Mouse (Mus musculus) stomach, embryonic 14.5 days (tissue): ENCODE data around the gene Dtd1. TPM values are rescaled to one million over a fixed set of nuclear protein-coding genes. Genes with fewer than 3 reads are reported as not detected.
A peak's percentile ranks its signal among the peaks of the same experiment; 100 is the strongest.

ENCODE experiments used
- ATAC-seq: fragments of 200-750 bp; cut with Nextera tagmentation; 2 replicates; pipeline ENCODE4 v1.8.0; 2017; ENCODE audit warnings: low read depth, moderate TSS enrichment; ENCODE audit not compliant: insufficient number of reproducible peaks, insufficient read depth, low FRiP score
- H3K27ac ChIP-seq: fragments of 300-500 bp; sonication (generic); 2 replicates; pipeline ENCODE4 v1.5.1; 2014; ENCODE audit warnings: mild to moderate bottlenecking, low read length, moderate library complexity, mixed read lengths
- H3K27me3 ChIP-seq: fragments of 300-500 bp; sonication (generic); 2 replicates; pipeline ENCODE4 v1.6.1; 2014; ENCODE audit warnings: low read length, control low read depth, mixed read lengths; ENCODE audit not compliant: control insufficient read depth, insufficient read depth
- H3K36me3 ChIP-seq: fragments of 300-500 bp; sonication (generic); 2 replicates; pipeline ENCODE4 v1.6.1; 2014; ENCODE audit warnings: mild to moderate bottlenecking, control low read depth, low read length, moderate library complexity, mixed read lengths; ENCODE audit not compliant: control insufficient read depth, insufficient read depth
- H3K4me1 ChIP-seq: fragments of 300-500 bp; sonication (generic); 2 replicates; pipeline ENCODE4 v1.6.1; 2014; ENCODE audit warnings: low read length, control low read depth, mixed read lengths; ENCODE audit not compliant: control insufficient read depth, insufficient read depth
- H3K4me2 ChIP-seq: fragments of 300-500 bp; sonication (generic); replicated peaks from 2 replicates; pipeline ENCODE4 v1.6.1; 2014; ENCODE audit warnings: low read depth, low read length, control low read depth
- H3K4me3 ChIP-seq: fragments of 300-500 bp; sonication (generic); 2 replicates; pipeline ENCODE4 v1.5.1; 2014; ENCODE audit warnings: low read depth, low read length, control low read depth
- H3K9ac ChIP-seq: fragments of 300-500 bp; sonication (generic); replicated peaks from 2 replicates; pipeline ENCODE4 v1.6.1; 2014; ENCODE audit warnings: low read depth, mild to moderate bottlenecking, control low read depth, low read length, moderate library complexity, mixed read lengths
- H3K9me3 ChIP-seq: fragments of 300-500 bp; sonication (generic); 2 replicates; pipeline ENCODE4 v1.6.1; 2016; ENCODE audit warnings: low read depth, low read length, control low read depth; ENCODE audit not compliant: control insufficient read depth
- WGBS: fragments of 180-500 bp; shearing (Covaris S2); extraction: QIAGEN DNeasy Blood & Tissue Kit; methylation state at CpG from one replicate; pipeline ENCODE4 v1.1.7; 2014; 5-methylcytosine and 5-hydroxymethylcytosine counted together
- polyA plus RNA-seq: library from polyadenylated mRNA; unstranded; fragments of >200 nt; fragmentation: Nextera tagmentation; extraction: Ambion mirVana; gene quantifications from 2 replicates; pipeline ENCODE4 v1.2.1, GENCODE M21; 2014

Gene Dtd1
- polyA plus RNA-seq, 1 experiment from 2014 or later = 36.9 TPM

DNA sequence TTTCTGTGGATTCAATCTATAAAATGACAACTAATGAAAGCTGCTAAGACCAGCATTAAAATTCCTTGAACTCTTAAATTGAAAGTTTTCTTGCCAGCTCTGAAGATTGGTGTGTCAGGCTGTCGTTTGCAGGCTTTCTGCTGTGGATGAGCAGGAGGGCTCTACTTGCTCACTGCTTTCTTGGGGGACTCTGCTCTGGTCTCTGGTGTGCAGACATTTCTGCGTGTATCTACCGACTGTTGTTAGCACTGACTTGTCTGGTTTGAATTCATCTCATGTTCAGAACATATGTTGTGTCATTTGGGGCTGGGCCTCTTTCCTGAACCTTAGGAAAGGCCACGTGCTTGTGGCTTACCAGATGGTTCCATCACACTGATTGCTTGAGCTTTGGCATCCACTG is 120.0 kb downstream of the Dtd1 start:
- Histone ChIP-seq H3K9me3 (no peaks in the 10 kb centered on the region), H3K27ac (no peak overlapping the region), H3K4me3 (no peak overlapping the region), H3K4me1 (peaks cover 7% of the 10 kb centered on the region; the same call in 1 of the 2 replicates), H3K9ac (no peak overlapping the region), H3K36me3 (no peaks in the 10 kb centered on the region), H3K27me3 (no peaks in the 10 kb centered on the region), H3K4me2 (no peak overlapping the region)
- 72% methylated on average over 4 of the region's 4 CpGs for WGBS
- no peak for ATAC-seq

DNA sequence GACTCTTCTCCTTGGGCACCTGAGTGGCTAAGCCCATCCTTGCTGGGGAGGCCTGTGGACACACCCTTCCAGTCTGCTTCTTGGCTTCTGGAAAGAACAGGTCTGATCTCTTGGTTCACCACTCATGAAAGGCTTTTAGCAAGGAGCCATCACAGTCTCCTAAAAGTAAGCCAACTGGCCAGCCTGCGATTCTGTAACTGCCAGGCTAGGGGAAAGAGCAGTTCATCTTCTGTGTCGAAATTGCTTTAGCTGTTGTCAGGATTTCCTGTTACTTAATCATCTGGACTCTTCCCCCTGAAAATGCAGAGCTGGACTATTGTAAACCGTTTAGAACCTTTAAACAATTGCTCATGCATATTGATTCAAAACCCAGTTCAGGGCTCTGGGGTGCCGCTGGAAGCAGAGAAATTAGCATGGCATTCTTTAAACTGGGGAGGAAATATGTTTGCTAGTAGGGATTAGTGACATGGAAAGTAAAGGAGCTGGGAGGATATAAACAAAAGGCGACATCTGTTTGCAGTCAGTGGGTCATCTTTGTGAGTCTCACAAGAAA is 120.8 kb downstream of the Dtd1 start:
- Histone ChIP-seq H3K9ac (no peak overlapping the region), H3K4me2 (no peak overlapping the region), H3K4me3 (no peak overlapping the region), H3K9me3 (no peaks in the 10 kb centered on the region), H3K27me3 (no peaks in the 10 kb centered on the region), H3K36me3 (no peaks in the 10 kb centered on the region), H3K4me1 (peaks cover 7% of the 10 kb centered on the region; the same call in 1 of the 2 replicates), H3K27ac (no peak overlapping the region; the same call in 1 of the 2 replicates)
- whole genome bisulfite sequencing = 17% methylated on average over 5 of the region's 5 CpGs
- no peak for ATAC-seq

DNA sequence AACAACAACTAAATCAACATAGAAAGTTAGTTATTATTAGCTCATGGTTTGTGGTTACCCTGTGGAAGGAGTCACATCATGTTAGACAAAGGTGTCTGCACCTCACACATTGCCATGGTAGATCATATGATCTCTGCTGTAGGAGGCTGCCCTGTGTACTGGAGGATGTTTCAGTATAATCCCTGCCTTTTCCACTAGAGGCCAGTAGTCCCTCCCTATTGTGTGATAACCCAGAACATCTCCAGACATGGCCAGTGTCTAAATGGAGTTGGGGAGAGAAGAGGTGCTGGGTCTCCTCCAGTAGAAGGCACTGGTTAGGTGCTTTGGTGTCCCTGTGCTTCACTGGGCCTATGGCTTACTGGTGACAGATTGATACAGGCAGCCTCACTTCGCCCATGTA is 125.0 kb downstream of the Dtd1 start:
- Histone ChIP-seq H3K4me1 (no peaks in the 10 kb centered on the region), H3K4me3 (no peak overlapping the region), H3K9ac (no peak overlapping the region), H3K27me3 (no peaks in the 10 kb centered on the region), H3K36me3 (no peaks in the 10 kb centered on the region), H3K4me2 (no peak overlapping the region), H3K27ac (no peak overlapping the region), H3K9me3 (no peaks in the 10 kb centered on the region)
- no peak for ATAC-seq
- 94% methylated on average over 1 of the region's 1 CpGs for WGBS

DNA sequence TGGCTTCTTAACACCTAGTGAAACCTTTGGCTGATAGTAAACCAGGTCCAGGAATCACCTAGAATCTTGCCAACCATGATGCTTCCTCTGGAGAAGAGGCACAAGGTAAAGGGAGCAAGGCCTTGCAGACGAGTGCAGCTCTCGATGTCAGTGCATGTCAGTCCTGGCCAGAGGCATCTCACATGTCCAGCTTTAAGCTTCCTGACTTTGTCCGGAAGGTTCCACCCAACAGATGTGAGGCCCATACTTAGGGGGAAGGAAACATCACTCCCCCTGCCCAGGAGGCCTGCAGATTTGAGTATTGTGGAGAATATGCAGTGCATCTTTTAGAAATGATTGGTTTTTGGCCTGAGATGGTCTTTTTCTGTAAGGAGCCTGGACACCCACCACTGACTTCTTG is 127.4 kb downstream of the Dtd1 start:
- H3K4me1 ChIP-seq = no peaks in the 10 kb centered on the region
- H3K9me3 ChIP-seq = no peaks in the 10 kb centered on the region
- no peaks in the 10 kb centered on the region for H3K27me3 ChIP-seq
- WGBS = 83% methylated on average over 3 of the region's 3 CpGs
- H3K4me2 ChIP-seq = no peak overlapping the region
- H3K4me3 ChIP-seq = no peak overlapping the region
- no peak overlapping the region for H3K9ac ChIP-seq
- no peaks in the 10 kb centered on the region for H3K36me3 ChIP-seq
- ATAC-seq = no peak
- no peak overlapping the region for H3K27ac ChIP-seq

DNA sequence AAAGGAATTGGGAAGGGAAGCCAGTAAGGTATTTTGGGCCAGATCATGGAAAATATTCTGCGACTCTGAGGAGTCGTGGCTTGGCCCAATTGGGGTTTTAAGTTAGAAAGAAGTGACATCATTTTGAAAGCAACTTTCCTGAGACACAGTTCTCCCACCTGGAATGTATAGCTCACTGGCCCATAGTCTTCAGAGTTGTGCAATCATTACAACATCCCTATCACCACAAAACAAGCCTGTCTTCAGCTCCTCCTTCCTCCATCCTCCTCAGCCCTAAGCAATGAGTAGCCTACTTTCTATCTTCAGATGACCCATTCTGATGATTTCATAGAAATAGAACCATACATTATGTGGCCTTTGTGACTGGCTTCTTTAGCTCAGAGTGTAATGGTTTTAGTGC is 130.1 kb downstream of the Dtd1 start:
- ATAC-seq = no peak
- H3K27me3 ChIP-seq = no peaks in the 10 kb centered on the region
- H3K36me3 ChIP-seq = no peaks in the 10 kb centered on the region
- 93% methylated on average over 2 of the region's 2 CpGs for WGBS
- no peaks in the 10 kb centered on the region for H3K4me1 ChIP-seq
- H3K4me3 ChIP-seq = no peak overlapping the region
- H3K9me3 ChIP-seq = no peaks in the 10 kb centered on the region
- no peak overlapping the region for H3K9ac ChIP-seq
- no peak overlapping the region for H3K27ac ChIP-seq
- H3K4me2 ChIP-seq = no peak overlapping the region

DNA sequence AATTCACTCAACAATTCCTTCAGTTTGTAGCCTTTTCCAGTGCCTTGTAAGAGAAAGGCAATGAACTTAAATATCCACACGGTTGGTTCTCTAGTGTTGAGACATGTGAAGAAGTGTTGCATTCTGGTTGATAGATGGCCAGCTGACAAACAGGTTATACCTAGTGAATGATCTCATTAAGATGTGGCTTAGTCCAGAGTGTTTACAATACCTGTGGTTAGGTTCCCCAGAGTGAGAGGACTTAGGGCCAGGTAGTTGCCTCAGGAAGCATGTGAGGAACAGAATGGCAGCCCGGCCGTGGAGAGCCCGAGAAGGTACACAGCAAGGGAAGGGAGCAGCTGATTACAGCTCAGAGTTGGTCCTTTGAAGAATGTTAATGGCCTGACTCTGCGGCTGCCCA is 138.5 kb downstream of the Dtd1 start:
- 0 out of 2 replicates have a peak, but pooled peaks cover 2% of the 10 kb centered on the region for H3K4me1 ChIP-seq
- H3K9ac ChIP-seq = no peak overlapping the region
- WGBS = 65% methylated on average over 5 of the region's 5 CpGs
- no peak overlapping the region for H3K4me2 ChIP-seq
- no peak for ATAC-seq
- no peak overlapping the region for H3K4me3 ChIP-seq
- no peaks in the 10 kb centered on the region for H3K27me3 ChIP-seq
- no peak overlapping the region for H3K27ac ChIP-seq
- no peaks in the 10 kb centered on the region for H3K9me3 ChIP-seq
- H3K36me3 ChIP-seq = no peaks in the 10 kb centered on the region

DNA sequence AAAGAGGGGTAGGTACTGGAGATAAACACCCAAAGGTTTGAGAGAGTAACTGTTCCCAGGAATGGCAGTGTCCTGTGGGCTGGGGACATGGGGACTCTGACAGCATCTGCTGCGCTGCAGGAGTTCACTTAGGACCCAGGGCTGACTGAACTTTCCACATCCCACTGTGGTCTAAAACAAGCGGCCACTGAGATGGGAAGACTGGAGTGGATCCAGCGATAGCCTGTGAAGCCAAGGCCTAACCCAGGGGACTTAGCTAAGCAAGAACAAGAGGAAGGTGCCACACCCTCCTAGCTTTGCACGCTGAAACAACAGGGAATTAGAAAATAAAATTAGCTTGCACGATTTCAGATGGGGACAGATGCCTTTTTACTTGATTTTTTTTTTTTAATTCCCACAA is 138.9 kb downstream of the Dtd1 start:
- Histone ChIP-seq H3K36me3 (no peaks in the 10 kb centered on the region), H3K9me3 (no peaks in the 10 kb centered on the region), H3K4me3 (no peak overlapping the region), H3K27ac (no peak overlapping the region), H3K27me3 (no peaks in the 10 kb centered on the region), H3K4me1 (0 out of 2 replicates have a peak, but pooled peaks cover 2% of the 10 kb centered on the region), H3K4me2 (no peak overlapping the region), H3K9ac (no peak overlapping the region)
- 87% methylated on average over 5 of the region's 5 CpGs for WGBS
- no peak for ATAC-seq

DNA sequence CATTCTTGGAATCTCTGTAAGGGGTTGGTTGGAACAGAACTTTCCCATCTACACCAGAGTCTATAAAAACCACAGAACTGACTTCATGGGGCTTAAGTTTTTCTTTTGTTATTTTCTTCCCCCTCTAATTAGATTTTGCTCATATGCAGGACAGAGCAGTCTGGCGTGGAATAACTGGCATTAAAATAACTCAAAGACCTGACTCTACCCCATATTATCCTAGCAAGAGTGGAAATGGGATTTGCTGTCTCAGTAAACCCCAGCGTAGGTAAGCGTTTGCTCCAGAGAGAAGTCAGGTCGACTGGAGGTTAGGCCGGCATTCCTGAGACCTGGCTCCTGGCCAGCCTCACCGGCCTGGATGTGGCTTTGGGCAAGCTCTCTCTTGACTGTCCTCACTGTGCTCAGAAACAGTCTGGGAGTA is 140.9 kb downstream of the Dtd1 start:
- 36% methylated on average over 6 of the region's 6 CpGs for WGBS
- Histone ChIP-seq H3K27ac (peak overlapping the region; percentile 0; the same call in 1 of the 2 replicates), H3K27me3 (no peaks in the 10 kb centered on the region), H3K36me3 (no peaks in the 10 kb centered on the region), H3K9me3 (no peaks in the 10 kb centered on the region), H3K4me1 (0 out of 2 replicates have a peak, but pooled peaks cover 2% of the 10 kb centered on the region), H3K4me3 (no peak overlapping the region), H3K9ac (no peak overlapping the region), H3K4me2 (no peak overlapping the region)
- no peak for ATAC-seq

DNA sequence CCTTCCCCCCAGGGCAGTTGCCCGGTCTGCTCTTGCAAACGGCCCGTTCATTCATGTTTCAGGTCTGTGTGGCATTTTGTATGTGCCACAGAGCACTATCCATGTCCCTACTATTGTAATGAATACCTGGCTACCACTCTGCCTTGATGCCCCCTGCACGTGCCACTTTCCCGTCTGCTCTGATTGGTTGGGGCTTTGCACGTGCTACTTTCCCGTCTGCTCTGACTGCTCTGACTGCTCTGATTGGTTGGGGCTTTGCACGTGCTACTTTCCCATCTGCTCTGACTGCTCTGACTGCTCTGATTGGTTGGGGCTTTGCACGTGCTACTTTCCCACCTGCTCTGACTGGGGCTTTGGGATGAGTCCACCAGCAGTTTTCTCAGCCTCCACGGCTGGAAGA is 142.3 kb downstream of the Dtd1 start:
- no peaks in the 10 kb centered on the region for H3K9me3 ChIP-seq
- no peak overlapping the region for H3K9ac ChIP-seq
- ATAC-seq = no peak
- H3K36me3 ChIP-seq = no peaks in the 10 kb centered on the region
- H3K27ac ChIP-seq = no peak overlapping the region
- 87% methylated on average over 10 of the region's 10 CpGs for WGBS
- no peak overlapping the region for H3K4me2 ChIP-seq
- 0 out of 2 replicates have a peak, but pooled peaks cover 2% of the 10 kb centered on the region for H3K4me1 ChIP-seq
- H3K4me3 ChIP-seq = no peak overlapping the region
- H3K27me3 ChIP-seq = no peaks in the 10 kb centered on the region
